Mouse (Mus musculus): Measurements from ENCODE around the gene Rpl9.

The Rpl9 gene

DNA sequence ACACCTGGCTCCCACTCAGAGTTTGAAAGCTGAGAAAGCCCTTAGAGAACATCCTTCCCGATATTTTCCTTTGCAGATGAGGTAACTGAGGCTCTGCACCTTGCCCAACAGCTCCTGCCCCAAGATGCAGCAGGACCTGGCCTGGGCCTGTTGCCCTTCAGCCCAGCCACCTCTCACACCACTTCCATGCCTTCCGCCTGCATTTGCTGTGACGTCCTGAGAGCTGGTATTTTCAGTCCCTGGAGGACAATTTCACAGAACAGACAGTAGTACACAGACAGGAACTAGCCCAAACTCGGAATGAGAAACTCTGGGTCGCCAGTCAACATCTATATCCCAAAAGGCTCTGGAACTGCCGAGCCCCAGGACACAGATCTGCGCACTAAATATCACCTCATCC, 16.5 kb downstream of the Rpl9 start:
- no peak for DNase-seq (ENCODE audit: low spot score in 2 of 2)

DNA sequence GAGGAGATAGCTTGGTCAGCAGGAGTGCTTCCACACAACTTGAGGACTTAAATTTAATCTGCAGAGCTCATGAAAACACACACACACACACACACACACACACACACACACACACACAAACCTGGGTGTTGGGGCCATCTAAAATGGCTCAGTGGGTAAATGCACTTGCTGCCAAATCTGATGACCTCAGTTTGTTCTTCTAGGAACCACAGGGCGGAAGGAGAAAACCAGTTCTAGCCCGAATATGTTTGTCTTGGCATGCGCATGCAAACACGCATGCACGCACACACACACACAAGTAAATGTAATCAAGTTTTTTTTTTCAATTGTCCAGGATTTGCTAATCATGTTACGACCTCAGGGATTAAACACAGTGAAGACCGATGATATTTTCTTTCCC, 19.7 kb downstream of the Rpl9 start:
- no peak for DNase-seq (ENCODE audit: low spot score in 2 of 2)

DNA sequence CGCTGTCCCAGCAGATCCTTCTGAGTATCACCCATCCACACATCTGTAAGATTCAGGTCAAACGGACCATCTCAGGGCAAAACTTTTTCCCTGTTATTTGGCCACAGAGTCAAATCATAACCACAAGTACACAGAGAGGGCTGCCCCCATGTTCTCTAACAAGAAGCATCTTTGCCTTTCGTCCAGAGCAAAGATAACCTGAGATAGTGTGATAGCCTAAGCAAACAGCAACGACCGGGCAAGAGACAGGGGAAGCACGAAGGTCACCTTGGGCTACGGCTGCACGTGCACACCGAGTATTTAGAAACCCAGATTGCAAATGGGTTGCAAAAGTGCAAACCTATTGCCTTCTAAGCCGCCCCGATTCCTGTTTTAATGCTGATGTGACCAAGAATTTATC, 23.4 kb downstream of the Rpl9 start:
- no peak for DNase-seq (ENCODE audit: low spot score in 2 of 2)

DNA sequence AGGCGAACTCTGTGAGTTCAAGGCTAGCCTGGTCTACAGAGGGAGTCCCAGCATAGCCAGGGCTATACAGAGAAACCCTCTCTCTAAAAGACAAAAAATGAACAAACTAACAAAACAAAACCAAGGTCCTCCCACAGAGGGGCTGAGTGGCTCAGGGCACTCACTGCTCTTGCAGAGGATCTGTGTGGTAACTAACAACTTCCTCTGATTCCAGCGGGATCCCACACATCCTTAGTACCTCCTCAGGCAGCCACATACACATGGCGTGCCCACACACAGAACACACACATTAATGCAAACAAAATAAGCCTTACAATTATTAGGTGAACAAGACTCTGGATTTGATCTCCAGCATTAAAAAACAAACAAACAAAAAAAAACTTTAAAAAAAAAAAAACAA, 33.5 kb downstream of the Rpl9 start:
- DNase-seq (ENCODE audit: low spot score in 2 of 2) = no peak

DNA sequence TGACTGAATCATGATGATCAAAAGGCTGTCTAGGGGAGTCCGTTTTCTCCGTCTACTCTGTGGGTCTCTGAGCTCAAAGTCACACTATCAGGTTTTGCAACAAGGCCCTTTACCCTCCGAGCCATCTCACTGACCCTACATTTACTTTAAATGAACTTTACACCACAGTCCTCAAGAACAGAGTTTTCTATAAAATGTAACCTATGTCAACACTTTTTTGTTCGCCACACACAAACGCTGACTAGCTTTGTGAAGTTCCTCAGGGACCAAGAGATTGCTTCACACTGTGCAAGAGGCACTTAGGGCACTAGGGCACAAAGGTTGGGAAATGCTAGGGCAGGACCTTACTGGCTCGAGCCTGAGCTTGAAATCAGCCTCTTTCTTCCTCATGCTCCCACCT, 34.4 kb downstream of the Rpl9 start:
- no peak for DNase-seq (ENCODE audit: low spot score in 2 of 2)

DNA sequence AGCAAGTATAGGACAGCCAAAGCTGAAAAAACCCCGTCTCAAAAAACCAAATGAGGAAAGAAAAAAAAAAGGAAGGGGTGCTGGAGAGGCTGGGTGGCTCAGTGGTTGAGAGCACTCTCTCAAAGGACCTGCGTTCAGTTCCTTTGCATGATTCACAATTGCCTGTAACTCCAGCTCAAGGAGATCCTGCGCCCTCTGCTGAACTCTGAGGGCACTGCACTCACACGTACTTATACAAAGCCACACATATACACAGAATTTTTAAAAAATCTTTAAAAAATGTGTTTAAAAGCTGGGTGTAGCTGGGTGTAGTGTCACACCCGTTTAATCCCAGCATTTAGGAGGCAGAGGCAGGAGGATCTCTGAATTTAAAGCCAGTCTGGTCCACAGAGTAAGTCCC, 36.3 kb downstream of the Rpl9 start:
- DNase-seq (ENCODE audit: low spot score in 2 of 2) = no peak

DNA sequence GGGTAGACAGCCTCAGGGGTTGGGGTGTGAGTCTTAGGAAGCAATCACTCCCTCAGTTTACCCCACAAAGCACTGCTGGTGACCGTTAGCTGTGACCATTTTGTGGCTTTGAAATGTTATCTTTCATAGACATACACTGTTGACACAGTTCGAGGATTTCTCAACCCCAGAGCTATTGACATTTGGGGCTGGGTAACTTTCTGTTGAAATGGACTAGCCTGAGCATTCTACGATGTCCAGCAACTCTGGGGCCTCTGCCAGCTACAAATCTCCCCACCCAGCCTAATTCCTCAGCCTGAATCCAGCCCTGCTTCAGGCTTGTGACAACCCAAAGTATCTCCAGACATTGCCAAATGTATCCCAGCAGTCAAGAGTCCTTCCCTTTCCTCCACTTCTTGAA, 37.1 kb downstream of the Rpl9 start:
- no peak for DNase-seq (ENCODE audit: low spot score in 2 of 2)

DNA sequence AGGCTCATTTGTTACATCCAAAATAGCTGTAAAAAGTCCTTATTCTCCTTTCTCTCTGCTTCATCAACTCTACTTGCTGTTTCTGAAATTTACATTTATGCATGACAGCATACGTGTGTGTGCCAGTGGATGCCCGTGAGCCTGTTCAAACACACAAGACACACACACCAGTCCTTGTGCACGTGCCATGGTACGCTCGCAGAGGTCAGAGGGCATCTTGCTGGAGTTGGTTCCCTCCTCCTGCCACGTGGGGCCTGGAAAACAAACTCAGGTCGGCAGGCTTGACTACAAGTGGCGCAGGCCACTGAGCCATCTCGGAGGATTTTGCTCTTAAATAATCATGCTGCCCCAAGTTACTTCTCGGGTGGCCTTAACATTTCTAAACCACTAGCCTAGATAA, 40.7 kb downstream of the Rpl9 start:
- DNase-seq (ENCODE audit: low spot score in 2 of 2) = no peak

DNA sequence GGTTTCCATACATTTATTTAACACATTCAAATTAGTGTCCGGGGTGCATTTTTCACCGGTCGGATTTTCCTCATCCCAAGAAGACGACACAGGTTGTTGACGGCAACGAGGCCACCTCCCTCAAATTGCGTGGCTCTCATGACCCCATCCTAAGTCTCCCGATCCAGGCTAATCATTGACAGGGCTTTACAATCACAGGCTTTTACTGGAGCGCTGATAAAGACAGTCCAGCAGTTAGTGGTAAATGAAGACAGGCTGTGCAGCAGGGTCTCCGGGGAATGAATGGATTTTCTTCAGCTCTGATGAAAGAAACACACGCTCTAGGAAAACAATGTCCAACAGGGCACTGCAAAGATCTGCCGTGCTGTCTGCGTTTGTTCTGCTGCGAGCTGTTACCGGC, 43.1 kb downstream of the Rpl9 start, which contains the start of gene Klb:
TSS of gene Klb (plus strand) at position 147 of the 400 bp plus-strand sequence.
- DNase-seq (ENCODE audit: low spot score in 2 of 2) = no peak

DNA sequence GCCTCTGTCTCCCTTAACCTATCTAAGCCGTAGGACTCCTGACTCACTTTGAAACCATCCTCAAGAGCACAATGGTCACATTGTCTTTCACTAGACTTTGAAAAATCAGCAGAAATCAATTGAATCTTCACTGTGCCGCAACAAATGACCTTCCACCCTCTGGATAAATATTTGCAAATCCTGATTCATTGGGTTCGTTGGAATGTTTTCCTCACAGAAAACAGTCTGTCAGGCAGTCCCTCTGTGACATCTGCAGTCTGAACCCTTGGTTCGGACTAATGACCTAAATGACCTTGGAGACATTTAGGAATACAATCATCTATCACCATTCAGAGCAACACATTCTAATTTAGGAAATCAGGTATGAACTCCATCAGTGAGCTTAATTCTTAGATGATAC, 51.1 kb downstream of the Rpl9 start:
- DNase-seq (ENCODE audit: low spot score in 2 of 2) = no peak

DNA sequence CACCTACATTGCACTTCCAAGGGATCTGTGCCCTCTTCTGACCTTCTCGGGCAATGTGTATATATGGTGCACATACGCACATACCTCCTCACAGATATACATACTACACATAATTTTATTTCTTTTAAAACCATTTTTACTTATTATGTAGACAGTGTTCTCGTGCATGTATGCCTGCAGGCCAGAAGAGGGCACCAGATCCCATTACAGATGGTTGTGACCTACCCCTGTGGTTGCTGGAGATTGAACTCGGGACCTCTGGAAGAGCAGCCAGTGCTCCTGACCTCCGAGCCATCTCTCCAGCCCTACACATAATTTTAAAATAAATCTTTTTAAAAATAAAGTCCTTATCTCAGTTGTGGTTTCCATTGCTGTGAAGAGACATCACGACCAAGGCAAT, 52.9 kb downstream of the Rpl9 start:
- DNase-seq (ENCODE audit: low spot score in 2 of 2) = no peak
